Mouse (Mus musculus) urinary bladder, postnatal 4 days (tissue): ENCODE results near the gene Lyrm7.

Experiments
- DNase-seq, 2 experiments: peaks; one replicate each; pipeline ENCODE4 v3.0.0; 2021 to 2022; ENCODE audit warnings: low spot score in 2 of 2

Lyrm7 gene

DNA sequence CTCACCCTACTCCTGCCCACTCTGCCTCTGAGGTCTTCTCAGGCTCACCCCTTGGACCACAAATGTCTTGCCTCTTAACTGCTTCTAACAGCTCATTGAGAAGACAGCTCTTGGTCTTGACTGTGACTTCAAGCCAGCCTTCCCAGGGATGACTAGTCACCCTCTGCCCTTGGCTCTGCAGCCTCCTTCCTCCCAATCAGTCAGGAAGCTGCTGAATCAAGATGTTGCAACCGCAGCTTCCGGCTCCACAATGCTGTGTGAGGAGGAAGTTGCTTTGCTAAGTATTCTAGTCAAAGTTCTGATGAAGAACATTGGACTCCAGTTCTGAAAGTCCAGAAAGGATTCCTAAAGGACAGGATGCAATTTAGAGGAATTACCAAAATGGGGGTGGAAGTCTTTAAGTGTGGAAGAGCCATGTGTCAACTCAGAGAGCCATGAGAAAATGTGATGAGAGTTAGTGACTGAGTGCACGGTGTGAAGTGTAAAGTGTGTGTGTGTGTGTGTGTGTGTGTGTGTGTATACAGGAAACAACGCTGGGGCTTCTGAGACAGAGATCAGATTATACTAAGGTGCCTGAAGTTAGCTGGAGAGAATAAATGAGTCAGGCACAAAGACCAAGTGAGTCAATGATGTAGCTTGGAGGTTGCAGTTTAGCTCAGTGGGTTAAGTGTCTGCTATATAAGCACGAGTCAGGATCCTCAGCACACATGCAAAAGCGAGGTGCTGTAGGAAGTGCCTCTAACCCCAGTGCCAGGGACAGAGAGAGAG lies 58.7 kb downstream of the Lyrm7 start:
- no peak for DNase-seq

DNA sequence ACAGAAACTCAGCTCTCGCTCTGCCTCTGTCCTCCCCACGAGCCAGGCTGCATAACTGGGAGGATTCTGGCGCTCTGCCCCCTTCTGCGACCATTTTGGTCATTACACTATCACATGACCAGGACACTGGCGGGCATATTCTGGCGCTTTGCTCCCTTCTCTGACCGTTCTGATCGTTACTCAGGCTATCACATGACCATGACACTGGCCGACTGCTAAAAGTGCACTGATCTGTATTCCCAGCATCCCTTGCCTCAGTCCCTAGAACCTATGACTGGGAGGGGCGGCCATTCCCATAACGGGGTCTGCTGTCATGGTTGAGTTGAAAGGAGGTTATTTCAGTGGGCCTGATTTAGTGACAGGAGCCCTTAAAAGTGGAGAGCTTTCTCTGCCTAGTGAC lies 64.2 kb downstream of the Lyrm7 start:
- no peak for DNase-seq

DNA sequence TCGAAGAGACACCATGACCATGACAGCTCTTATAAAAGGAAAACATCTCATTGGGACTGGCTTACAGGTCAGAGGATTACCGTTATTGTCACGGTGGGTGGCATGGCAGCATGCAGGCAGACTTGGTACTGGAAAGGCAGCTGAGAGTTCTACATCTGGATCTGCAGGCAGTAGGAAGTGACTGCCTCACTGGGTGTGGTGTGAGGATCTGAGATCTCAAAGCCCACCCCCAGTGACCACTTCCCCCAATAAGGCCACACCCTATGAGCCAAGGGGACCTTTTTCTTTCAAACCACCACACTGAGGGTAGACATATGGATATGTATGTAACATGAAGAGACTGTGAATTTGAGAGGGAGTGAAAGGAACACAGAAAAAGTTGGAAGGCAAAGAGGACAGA lies 66.0 kb downstream of the Lyrm7 start:
- DNase-seq: no peak

DNA sequence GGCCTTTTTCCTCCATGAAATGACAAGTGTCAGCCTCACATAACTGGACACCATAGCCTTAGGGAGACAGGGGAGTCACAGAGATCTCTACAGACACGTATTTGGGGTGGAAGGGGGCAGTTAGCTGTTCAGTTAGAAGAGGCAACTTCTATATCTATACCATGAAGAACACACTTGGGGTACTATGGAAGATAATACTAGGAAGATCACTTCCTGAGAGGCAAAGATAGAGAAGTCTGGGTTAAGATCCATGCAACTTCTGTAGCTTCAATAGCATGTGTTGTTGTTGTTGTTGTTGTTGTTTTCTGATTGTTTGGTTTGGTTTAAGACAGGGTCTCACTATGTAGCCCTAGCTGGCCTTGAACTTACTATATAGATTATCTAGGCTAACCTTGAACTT lies 67.5 kb downstream of the Lyrm7 start:
- no peak for DNase-seq

DNA sequence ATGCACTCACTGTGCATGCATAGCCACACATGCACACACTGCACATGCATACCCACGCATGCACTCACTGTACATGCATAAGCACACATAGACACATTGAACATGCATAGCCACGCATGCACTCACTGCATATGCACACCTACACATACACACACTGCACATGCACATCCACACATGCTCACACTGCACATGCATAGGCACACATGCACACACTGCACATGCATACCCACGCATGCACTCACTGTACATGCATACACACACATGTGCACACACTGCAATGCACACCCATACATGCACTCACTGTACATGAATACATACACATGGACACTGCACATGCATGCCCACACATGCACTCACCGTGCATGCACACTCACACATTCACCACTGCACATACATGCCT lies 69.3 kb downstream of the Lyrm7 start:
- no peak for DNase-seq

DNA sequence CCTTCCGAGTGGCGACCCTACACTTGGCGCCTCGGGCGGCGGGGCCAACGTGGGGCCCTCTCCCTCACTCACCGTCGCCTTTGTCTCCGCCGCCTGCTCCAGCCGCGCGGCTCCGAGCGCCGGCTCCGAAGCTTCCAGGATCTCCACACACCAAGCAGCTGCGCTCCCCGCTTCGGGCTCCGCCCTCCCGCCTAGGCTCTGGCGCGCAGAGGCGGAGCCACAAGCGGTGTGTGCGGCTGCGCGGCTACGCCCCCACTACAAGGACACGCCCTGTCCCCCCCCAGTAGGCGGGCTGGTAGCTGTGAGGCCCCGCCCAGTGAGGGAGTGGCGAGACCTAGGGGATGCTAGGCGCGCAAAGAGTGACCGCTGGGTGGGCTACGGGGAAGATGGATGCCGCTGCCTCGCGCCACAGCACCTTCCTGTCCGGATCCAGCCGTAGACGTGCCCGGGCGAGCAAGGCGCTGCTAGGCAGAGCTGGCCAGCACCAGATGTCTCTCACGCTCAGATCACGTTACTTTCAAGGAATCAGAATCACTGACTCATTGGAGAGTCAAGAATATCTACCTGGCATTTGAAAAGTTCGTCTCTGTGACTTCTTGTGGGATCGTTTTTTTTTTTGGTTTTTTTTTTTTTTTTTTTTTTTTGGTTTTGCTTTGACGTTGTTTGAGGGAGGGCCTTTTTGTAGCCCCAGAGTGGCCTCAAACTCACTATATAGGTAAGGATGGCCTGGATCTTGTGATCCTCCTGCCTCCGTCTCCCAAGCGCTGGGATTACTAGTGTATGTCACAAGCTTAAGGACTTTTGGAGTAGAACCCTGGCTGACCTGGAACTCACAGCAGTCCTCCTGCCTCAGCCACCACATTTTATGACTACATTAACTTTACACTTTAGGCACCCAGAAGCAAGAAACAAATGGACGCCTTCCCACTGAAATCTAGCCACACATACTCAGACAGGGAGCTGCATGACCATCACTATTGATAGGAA lies 72.9 kb downstream of the Lyrm7 start, which contains the start of gene Cdc42se2:
TSS of gene Cdc42se2 (minus strand) at position 188 of the 987 bp plus-strand sequence.
- peak; percentile 95 for DNase-seq

DNA sequence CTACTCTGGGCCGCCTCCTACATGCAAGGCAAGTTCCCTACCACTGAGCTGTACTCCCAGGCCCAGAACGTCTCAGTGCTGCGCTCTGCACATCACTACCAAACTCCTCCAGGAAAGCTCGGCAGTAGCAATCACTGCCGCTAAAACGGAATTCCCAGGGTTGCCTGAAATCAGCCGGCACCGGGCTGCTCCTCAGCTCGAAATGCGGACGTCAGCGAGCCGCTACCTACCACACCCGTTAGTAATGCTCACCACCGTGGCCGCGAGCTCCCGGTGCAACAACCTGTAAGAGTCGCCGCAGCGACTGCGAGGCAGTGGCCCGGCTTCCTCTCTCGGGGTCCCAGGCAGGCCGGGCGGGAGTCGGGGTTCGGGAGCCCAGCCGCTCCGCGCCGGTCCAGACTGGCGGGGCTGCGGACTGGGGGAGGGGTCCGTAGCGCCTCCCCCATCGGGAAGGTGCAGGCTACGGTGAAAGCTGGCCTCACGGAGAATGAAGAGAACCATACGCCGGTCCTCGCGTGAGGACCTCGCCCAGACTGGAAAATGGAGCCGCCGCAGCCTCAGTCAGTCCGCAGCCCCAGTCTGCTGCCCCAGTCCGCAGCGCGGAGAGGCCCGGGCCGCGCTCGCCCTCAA lies 73.7 kb downstream of the Lyrm7 start:
- peak in 1 of 2 experiments; percentile 62 for DNase-seq

DNA sequence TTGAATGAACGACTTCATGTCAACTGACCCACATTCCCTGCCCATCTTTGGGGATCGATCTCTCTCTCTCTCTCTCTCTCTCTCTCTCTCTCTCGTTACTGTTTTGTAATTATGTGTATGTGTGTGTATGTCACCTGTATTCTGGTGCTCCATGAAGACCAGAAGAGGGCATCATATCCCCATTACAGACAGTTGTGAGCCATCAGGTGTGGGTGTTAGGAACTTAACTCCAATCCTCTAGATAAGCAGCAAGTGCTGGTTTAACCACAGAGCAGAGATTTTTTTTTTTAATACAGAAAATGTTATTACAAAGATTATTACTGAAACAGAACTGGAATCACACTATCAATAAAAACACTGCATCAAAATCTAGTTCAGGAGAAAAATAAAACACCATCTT lies 75.2 kb downstream of the Lyrm7 start:
- no peak for DNase-seq

DNA sequence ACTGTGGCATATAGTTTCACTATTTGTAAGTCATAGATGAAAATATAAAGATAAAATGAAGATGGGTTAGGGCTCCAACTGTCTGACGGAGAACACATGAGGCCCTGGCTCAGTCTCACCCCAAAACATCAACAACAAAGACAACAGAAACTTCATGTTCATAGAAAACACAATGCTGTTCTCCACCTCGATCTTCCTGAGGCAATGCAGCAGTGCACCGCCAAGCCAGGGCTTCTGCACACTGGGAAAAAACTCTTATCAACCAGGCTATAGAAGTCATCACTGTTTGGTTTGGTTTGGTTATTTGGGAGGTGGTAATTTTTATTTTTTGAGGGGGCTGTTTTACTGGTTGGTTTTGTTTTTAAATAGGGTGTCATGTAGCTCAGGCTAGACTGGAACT lies 76.3 kb downstream of the Lyrm7 start:
- no peak for DNase-seq

DNA sequence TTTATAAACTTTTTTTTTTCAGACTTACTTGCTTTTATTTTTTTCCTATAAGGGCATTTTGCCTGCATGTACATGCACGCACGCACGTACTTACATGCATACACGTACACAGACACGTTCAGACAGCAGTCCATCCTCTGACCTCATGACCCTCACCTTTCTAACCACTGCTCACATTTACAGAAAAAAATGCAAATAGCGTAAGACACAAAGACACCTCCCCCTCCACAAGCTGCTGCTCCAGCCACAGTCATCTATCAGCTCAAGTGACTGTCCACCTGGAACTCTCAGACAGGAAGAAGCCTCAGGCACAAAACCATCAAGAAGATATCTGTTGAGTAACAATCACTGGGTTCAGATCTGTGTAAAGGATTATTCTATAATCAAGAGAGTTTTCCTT lies 78.5 kb downstream of the Lyrm7 start:
- no peak for DNase-seq

DNA sequence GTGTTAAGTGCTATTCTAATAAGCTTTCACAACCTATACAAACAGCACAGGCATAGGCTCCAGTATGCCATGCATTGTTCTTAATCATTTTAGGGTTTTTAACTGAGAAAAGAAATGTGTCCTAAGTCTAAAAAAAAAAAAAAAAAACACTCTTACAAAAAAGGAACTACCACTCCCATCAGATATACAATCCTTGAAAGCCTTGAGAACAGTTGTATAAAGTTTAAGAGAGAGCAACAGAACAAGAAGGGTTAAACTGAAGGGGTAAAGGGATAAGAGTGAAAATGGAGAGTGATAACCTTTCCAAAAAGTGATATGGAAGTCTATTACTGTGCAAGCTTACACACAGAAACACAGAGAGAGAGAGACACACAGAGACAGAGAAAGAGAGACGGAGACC lies 80.8 kb downstream of the Lyrm7 start:
- DNase-seq: no peak

DNA sequence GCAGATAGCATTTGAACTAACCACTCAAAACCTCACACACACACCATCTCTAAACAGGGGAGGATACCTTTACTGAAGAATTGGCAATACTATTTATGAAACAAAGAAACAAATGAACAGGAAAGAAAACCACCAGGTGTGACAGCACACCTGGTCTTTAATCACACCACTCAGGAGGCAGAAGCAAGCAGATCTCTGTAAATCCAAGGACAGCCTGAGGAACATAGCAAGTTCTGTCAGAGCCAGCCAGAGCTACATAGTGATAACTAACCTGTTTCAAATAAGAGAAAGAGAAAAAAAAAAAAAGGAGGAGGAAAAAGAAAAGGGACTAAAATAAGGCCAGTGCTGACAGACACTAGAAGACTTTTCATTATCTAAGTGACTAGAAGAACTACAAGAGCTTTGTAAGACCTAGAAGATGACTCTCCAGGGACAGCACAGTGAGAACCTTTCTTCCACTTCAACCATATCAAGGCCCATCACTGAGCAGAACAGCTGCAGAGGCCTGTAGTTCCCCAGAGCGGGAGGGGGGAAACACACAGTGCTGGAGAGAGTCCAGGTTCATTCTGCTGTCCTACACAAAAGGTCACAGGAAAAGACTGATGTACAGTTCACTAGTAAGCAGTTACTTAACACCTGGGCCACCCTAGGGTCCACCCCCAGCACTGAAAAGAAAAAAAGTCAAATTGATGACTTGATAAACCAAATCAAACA lies 82.4 kb downstream of the Lyrm7 start:
- DNase-seq: no peak

DNA sequence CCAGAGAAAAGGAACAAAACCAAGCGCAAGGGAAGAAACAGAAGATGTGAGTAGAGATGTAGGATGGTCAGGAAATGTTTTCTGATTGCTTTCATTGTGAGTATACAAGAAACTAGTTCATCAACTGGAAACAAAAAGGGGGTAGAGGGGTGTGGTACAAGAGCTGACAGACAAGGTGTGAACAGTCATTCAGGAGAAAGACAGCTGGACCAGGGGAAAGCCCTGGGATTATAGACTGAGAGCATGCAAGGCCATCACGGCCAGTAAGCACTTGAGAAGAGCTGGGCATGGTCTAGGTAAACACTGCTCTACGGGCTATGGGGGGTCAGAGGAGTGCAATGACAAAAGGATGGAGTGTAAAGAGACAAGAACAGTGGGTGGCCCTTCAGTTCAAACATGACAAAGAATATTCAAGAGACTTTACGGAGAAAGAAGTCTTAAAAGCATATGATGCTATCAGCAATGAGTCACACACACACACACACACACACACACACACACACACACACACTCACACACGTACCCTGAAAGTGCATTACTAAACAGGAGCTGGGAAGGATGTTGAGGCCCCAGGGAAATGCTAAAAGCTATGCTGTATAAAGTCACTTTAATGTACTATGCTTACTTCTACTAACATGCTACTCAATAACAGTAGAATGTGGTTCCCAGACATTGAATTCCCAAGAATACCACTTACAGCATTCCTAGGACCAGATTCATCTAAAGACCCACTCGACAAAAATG lies 83.2 kb downstream of the Lyrm7 start:
- DNase-seq: no peak
